Mouse (Mus musculus) intestine, embryonic 14.5 days (tissue): ENCODE data around the gene Wnt3a. TPM values are rescaled to one million over a fixed set of nuclear protein-coding genes. Genes with fewer than 3 reads are reported as not detected.
"Not testable (repeated sequence)": the region's sequence is repeated elsewhere in the genome, so short reads cannot be mapped to it uniquely, and the experiment has no call there.

Experiments
- ATAC-seq: fragments of 200-750 bp; cut with Nextera tagmentation; replicated peaks from 2 replicates; pipeline ENCODE4 v1.8.0; 2017; ENCODE audit warnings: low read depth, moderate number of reproducible peaks, moderate TSS enrichment, moderate library complexity; ENCODE audit not compliant: low FRiP score, low TSS enrichment
- DNase-seq: peaks from one replicate; pipeline ENCODE4 v3.0.0-alpha.2; 2018; ENCODE audit warnings: low spot score
- H3K27ac ChIP-seq: fragments of 300-500 bp; sonication (generic); 2 replicates; pipeline ENCODE4 v1.5.1; 2014; ENCODE audit warnings: low read depth, mild to moderate bottlenecking, control low read depth
- H3K27me3 ChIP-seq: fragments of 300-500 bp; sonication (generic); replicated peaks from 2 replicates; pipeline ENCODE4 v1.6.1; 2014; ENCODE audit warnings: low read length, control low read depth; ENCODE audit not compliant: control insufficient read depth, insufficient read depth
- H3K36me3 ChIP-seq: fragments of 300-500 bp; sonication (generic); 2 replicates; pipeline ENCODE4 v1.6.1; 2014; ENCODE audit warnings: low read length, control low read depth; ENCODE audit not compliant: control insufficient read depth, insufficient read depth
- H3K4me1 ChIP-seq: fragments of 300-500 bp; sonication (generic); replicated peaks from 2 replicates; pipeline ENCODE4 v1.6.1; 2014; ENCODE audit warnings: low read length, control low read depth, mixed read lengths; ENCODE audit not compliant: control insufficient read depth, insufficient read depth
- H3K4me2 ChIP-seq: fragments of 300-500 bp; sonication (generic); 2 replicates; pipeline ENCODE4 v1.6.1; 2014; ENCODE audit warnings: low read length
- H3K4me3 ChIP-seq: fragments of 300-500 bp; sonication (generic); 2 replicates; pipeline ENCODE4 v1.5.1; 2014; ENCODE audit warnings: low read depth, low read length, control low read depth, mixed read lengths
- H3K9ac ChIP-seq: fragments of 300-500 bp; sonication (generic); 2 replicates; pipeline ENCODE4 v1.6.1; 2014; ENCODE audit warnings: mild to moderate bottlenecking, low read length
- H3K9me3 ChIP-seq: fragments of 300-500 bp; sonication (generic); 2 replicates; pipeline ENCODE4 v1.6.1; 2016; ENCODE audit warnings: low read length, control low read depth; ENCODE audit not compliant: control insufficient read depth
- WGBS: fragments of 180-500 bp; shearing (Covaris S2); extraction: QIAGEN DNeasy Blood & Tissue Kit; methylation state at CpG from one replicate; pipeline ENCODE4 v1.1.7; 2014; 5-methylcytosine and 5-hydroxymethylcytosine counted together
- polyA plus RNA-seq: library from polyadenylated mRNA; unstranded; fragments of >200 nt; fragmentation: Nextera tagmentation; extraction: Ambion mirVana; gene quantifications from 2 replicates; pipeline ENCODE4 v1.2.1, GENCODE M21; 2014

Gene Wnt3a
- polyA plus RNA-seq, 1 experiment from 2014 or later = not detected

- H3K36me3 ChIP-seq = no peaks in the 10 kb centered on the region
- no peak for DNase-seq
- peaks cover 29% of the 10 kb centered on the region for H3K4me1 ChIP-seq
- H3K4me2 ChIP-seq = no peak overlapping the region
- H3K27me3 ChIP-seq = peaks cover 51% of the 10 kb centered on the region
- H3K9me3 ChIP-seq = no peaks in the 10 kb centered on the region
- ATAC-seq = no peak
- no peak overlapping the region for H3K27ac ChIP-seq
- WGBS = 36% methylated on average over 22 of the region's 22 CpGs
- no peak overlapping the region for H3K9ac ChIP-seq
- H3K4me3 ChIP-seq = no peak overlapping the region
Measured at GRCm38 (mm10) chr11:59305008-59305820, 14.7 kb upstream of the Wnt3a start.

- Histone ChIP-seq H3K4me2 (no peak overlapping the region), H3K27ac (no peak overlapping the region), H3K9me3 (no peaks in the 10 kb centered on the region), H3K27me3 (peaks cover 57% of the 10 kb centered on the region), H3K4me1 (peaks cover 14% of the 10 kb centered on the region), H3K4me3 (no peak overlapping the region), H3K9ac (no peak overlapping the region), H3K36me3 (no peaks in the 10 kb centered on the region)
- ATAC-seq (no peak), DNase-seq (peak; percentile 89)
- whole genome bisulfite sequencing = 25% methylated on average over 10 of the region's 10 CpGs
Measured at GRCm38 (mm10) chr11:59302700-59303569, 12.4 kb upstream of the Wnt3a start.

GRCm38 (mm10) chr11:59301053-59301452, 10.5 kb upstream of the Wnt3a start:
- not testable (repeated sequence) for H3K4me2 ChIP-seq, H3K9me3 ChIP-seq, H3K9ac ChIP-seq, H3K27ac ChIP-seq, H3K4me1 ChIP-seq, H3K4me3 ChIP-seq, H3K36me3 ChIP-seq, ATAC-seq, DNase-seq
- H3K27me3 ChIP-seq = peaks cover 54% of the 10 kb centered on the region
- 62% methylated on average over 2 of the region's 2 CpGs for WGBS

GRCm38 (mm10) chr11:59300185-59300584, 9.6 kb upstream of the Wnt3a start:
- H3K4me1 ChIP-seq = no peaks in the 10 kb centered on the region
- H3K27ac ChIP-seq = no peak overlapping the region
- H3K9ac ChIP-seq = no peak overlapping the region
- DNase-seq (no peak), ATAC-seq (no peak)
- no peaks in the 10 kb centered on the region for H3K36me3 ChIP-seq
- 15% methylated on average over 3 of the region's 3 CpGs for WGBS
- H3K4me2 ChIP-seq = no peak overlapping the region
- H3K4me3 ChIP-seq = no peak overlapping the region
- H3K9me3 ChIP-seq = no peaks in the 10 kb centered on the region
- peaks cover 53% of the 10 kb centered on the region for H3K27me3 ChIP-seq

- Histone ChIP-seq H3K36me3 (no peaks in the 10 kb centered on the region), H3K4me3 (no peak overlapping the region), H3K27ac (no peak overlapping the region), H3K4me2 (no peak overlapping the region), H3K4me1 (no peaks in the 10 kb centered on the region), H3K9me3 (no peaks in the 10 kb centered on the region), H3K9ac (no peak overlapping the region), H3K27me3 (peaks cover 51% of the 10 kb centered on the region)
- no peak for ATAC-seq
- 17% methylated on average over 7 of the region's 7 CpGs for WGBS
- DNase-seq = peak; percentile 75
Measured at GRCm38 (mm10) chr11:59297941-59298340, 7.4 kb upstream of the Wnt3a start.

- no peak overlapping the region for H3K27ac ChIP-seq
- no peak overlapping the region for H3K4me2 ChIP-seq
- H3K9ac ChIP-seq = no peak overlapping the region
- no peaks in the 10 kb centered on the region for H3K36me3 ChIP-seq
- H3K9me3 ChIP-seq = no peaks in the 10 kb centered on the region
- no peak overlapping the region for H3K4me3 ChIP-seq
- DNase-seq (no peak), ATAC-seq (no peak; the same call in 1 of the 2 replicates)
- WGBS = 23% methylated on average over 7 of the region's 7 CpGs
- peaks cover 84% of the 10 kb centered on the region for H3K27me3 ChIP-seq
- H3K4me1 ChIP-seq = no peaks in the 10 kb centered on the region
Measured at GRCm38 (mm10) chr11:59293616-59294015, 3.1 kb upstream of the Wnt3a start.

- WGBS = under 1% methylated on average over 25 of the region's 25 CpGs
- Histone ChIP-seq H3K27ac (no peak overlapping the region), H3K4me1 (no peaks in the 10 kb centered on the region), H3K4me3 (no peak overlapping the region), H3K9me3 (no peaks in the 10 kb centered on the region), H3K9ac (no peak overlapping the region), H3K4me2 (no peak overlapping the region), H3K27me3 (peaks cover 88% of the 10 kb centered on the region), H3K36me3 (no peaks in the 10 kb centered on the region)
- DNase-seq (no peak), ATAC-seq (no peak)
Measured at GRCm38 (mm10) chr11:59289706-59290105, 846 bp downstream of the Wnt3a start.

- H3K9me3 ChIP-seq = no peaks in the 10 kb centered on the region
- no peaks in the 10 kb centered on the region for H3K36me3 ChIP-seq
- DNase-seq (no peak), ATAC-seq (no peak)
- no peak overlapping the region for H3K4me3 ChIP-seq
- H3K27ac ChIP-seq = no peak overlapping the region
- H3K4me1 ChIP-seq = no peaks in the 10 kb centered on the region
- no peak overlapping the region for H3K4me2 ChIP-seq
- H3K27me3 ChIP-seq = peaks cover 56% of the 10 kb centered on the region
- no peak overlapping the region for H3K9ac ChIP-seq
- 29% methylated on average over 14 of the region's 14 CpGs for WGBS
Measured at GRCm38 (mm10) chr11:59284146-59284545, 6.4 kb downstream of the Wnt3a start.
